Mouse (Mus musculus): ENCODE results near the gene Bend4.

The Bend4 gene

DNA sequence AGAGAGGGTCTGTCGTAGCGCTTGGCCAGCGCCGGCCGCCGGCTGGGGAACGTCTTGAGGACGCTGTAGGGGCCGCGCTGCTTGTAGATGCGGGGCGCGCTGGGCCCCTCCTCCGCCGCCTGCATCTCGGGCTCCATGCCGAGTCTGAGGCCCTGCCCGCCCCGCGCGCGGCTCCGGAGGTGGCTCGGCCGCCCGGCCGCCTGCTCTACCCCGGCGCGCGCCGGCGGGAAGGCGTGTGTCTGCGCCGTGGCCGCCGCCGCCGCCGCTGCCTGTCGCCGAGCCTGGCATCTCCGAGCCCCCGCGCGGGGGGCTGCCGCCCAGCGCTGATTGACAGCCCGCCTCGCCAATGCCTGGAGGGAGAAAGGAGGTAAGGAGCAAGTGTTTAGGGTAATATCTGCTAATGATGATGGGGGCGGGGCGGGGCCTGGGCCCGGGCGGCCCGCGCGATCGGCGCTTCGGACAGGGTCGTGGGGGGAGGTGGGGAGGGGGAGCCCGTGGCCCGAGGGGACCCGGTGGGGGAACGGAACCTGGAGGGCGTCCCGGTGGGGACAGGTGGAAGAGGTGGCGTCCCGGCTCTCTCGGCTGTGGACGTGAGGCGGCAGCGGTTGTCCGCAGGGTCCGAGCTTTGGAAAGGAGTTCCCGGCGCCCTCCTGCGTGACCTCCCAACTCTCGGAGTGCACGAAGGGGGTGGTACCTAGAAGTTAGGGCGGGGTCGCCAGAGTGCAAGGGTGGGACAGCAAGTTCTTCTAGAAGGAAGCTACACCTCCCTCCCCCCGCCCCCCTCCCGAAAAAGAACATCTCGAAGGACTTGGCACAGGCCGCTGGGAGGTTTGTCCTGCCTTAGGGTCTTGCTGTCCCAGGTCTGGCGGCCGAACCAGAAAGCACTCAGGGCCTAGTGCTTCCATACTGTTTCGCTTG is at the start of gene Bend4:
TSS of gene Bend4 (minus strand) at position 868 of the 918 bp plus-strand sequence.
- DNase-seq: peak; percentile 75

DNA sequence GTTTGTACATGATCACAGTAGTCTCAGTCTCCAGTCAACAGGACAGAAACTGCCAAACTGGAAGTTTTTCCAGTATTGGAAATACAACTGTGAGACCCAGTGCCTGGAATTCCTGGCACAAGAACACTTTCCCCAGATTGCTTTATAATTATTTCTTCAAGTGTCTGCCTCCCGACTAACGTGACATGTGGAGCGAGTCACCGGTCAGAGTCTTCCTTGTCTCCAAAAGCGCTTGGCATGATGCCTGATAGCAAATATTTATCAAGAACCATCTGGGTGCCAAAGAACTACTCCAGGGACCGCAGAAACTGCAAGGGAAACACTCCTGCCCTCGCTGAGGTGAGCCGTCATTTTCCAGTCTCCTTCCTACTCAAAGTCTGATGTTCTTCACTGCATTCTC is 45.6 kb upstream of the Bend4 start:
- no peak for DNase-seq

DNA sequence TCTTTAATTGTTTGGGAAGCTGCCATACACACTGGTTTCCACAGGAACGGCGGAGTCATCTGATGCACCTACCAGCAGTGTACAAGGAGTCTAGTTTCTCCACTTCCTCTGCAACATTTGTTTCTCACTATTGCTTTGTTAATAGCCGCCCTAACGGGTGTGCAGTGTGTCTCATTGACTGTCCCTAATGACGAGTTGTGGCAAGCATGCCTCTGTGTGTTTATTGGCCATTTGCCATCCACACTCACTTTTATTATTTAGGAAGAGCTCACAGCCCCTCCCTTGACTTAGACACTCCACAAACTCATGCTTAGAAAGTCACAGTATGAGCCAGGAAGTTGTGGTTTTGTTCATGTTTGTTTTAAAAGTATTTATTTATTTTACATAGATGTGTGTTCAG is 45.0 kb upstream of the Bend4 start:
- no peak for DNase-seq

DNA sequence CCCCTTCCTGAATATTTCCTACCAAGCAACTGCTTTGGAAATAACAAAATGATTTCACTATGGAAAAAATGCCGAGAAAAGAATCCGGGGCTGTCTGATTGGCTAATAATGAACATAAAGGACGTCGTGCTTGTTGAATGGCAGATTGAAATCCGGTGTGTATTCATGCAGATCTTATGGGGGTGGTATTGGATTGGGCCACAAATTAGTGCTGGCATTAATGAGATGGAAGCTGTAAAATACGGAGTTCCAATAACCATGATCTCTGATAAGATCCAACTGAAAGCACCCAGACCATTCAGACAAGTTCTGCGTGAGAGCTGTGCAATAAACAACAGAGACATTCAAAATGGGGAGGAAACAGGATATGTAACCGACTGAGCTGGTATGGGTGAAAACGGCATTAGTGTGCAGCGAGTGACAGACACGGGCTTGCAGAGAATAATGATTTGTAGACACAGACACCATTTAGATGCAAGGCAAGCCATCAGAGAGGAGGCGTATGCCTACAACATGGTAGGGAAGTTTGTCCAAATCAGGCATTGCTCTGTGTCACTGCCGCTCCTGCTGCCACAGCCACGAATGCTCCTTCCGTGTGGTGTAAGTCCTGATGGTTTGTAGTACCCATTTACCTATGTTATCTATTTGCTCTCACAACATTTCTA is 38.9 kb upstream of the Bend4 start:
- DNase-seq: no peak

DNA sequence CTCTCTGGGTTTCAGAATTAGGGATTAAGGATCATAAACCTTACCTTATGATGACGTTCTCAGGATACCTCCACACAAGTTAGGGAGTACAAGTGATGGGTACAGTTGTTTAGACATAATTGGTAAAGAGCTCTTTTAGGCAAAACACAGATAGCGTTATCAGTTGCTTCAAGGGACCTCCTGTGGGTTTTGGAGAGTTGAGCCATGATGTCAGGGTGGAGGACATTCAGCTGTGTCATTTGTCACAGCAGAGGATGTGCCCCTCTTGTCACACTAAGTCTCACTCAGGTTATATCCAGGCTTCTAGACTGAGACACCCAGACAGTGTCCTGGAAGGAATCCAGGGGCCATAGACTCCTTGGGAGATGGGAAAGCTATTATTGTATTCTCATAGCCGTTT is 36.8 kb upstream of the Bend4 start:
- no peak for DNase-seq

DNA sequence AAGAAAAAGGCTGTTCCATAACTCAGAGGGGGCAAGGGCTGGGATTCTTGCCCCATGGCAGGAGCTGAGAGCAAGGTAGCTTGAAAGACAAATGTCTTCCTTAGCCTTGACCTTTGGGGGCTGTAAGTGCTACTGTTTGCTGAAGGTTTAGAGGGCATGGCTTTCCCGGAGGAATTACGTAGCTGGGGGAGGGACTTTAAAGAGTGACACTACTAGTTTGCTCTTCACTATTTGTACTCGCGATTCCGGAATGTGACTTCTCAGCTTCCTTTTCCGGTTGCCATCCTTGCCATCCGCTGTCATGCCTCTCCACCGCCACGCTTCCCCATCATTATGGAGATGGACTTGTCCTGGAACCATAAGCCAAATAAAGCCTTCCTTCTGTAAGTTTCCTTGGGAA is 35.5 kb upstream of the Bend4 start:
- no peak for DNase-seq

DNA sequence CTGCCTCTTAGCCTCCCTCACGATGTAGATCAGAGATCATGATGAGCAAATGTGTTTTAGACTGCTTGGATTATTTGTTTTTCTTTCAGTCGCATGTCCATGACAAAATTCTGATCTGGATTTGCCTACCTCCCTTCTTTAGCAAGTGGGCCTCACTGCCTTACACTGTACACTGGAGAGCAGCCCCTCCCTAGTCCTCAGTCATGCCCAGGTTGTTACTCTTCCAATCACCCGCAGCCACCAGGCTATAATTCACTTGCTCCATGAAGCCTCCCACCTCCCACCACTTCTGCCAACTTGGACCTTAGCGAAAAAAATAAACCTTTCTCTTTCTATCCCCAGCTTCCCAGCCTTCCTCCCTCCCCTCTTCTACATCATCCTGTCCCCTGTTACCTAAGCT is 34.2 kb upstream of the Bend4 start:
- DNase-seq: no peak

DNA sequence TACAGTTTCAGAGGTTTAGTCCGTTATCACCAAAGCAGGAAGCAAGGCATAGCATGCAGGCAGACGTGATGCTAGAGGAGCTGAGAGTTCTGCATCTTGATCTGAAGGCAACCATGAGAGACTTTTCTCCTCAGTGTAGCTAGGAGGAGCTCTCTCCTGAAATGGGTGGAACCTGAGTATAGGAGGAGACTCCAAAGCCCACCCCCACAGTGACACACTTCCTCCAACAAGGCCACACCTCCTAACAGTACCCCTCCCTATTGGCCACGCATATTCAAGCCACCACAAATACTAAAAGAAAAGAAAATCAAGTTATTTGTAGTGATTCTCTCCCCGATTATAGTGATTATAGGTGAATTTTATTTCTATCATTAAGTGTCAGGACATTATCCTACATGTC is 28.7 kb upstream of the Bend4 start:
- DNase-seq: no peak

DNA sequence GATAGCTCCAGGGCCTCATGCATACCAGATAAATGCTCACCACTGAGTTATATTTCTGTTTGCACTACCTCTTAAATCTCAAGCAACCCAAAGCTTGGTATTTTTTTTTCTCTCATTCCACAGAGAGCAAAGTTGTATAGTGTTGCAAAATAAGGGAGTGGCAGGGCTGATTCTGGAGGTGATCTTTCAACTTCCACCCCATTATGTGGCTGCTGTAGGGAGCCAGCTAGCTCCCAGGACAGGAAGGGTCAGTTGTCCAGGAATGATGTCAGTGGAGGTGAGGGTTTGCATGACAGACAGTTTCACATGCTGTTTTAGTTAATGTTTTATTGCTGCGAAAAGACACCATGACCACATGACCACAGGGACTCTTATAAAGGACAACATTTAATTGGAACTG is 26.2 kb upstream of the Bend4 start:
- DNase-seq: no peak

DNA sequence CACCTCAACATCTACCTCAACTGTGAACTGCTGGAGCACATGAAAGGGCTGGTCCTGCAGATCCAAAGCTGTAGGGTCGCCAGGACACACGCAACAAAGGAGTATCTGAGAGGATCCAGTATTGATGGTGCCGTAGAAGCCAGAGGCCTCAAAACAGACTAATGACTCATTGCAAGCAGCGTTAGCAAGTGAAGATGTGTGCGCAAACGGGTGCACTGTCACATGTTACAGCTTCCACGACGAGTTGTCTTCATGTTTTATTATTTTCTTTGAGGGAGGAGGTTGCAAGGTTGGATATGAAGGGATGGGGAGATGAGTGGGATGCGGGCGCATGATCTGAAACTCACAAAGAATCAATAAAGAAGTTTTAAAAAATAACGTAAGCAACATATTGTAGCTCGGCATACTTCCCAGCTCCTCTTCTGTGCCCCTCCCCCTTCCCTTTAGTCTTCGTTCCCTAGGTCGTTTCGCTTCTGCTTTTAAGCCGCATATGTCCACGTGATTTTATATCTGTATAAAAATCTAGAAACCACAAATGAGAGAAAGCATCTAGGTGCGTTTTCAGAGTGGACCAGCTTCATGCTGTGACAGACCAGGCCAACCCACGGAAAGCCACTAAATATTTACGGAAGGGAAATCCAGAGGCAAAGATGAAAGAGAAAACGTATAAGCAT is 22.0 kb upstream of the Bend4 start:
- DNase-seq: no peak

DNA sequence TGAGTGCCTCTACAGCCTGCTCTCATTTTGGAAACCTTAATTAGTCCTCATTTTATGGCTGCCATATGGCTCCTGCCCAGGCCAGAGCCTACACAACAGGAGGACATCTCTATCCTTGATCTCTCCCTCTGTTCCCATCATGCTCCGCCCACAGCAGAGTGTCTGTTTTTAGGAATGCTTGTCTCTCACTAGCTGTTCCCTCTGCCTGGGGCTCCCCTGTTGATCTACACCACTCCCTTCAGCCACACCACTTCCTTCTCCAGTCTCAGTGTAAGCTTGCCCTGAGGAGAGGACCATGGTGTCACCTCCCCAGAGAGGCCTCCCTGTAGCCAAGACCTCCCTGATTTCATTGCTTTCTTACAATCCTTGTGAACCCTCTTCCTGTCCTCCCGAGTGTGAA is 18.4 kb upstream of the Bend4 start:
- no peak for DNase-seq

DNA sequence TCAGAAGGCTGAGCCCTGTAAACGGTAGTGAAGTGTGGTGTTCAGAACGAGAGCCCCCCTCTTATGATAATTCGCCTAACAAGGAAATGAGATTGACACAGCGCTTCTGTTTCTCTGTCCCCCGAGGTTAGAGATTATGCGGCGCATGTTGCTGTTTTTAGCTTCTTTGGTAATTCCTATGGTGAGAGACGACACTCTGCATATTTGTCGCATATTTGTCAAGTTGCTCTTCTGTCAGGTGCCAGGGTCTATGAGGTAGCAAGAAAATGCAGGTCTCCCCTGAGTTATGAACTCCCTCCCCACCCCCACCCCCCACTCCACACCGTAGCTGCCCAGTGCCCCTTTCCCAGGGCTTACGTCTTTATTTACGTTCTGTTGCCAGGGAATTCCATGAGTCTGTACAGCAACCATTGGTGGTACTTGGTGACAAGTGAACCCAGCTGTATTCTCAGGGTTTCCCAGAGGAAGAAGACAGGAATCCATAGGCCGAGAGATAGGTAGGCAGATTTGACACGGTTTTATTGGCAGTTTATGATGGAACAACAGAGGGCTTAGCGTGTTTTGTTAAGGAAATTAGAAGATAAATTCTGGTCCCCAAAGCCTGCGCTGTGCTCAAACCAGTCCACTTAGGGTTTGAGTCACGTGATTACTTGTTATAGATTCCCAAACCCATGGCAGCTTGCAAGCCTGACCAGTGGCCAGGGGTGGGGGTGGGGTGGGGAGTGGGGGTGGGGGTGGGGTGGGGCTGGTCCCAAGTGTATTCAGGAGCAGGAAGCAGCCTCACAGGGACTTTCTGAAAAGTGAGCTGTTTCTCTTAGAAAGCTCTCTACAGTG is 16.3 kb upstream of the Bend4 start:
- no peak for DNase-seq

DNA sequence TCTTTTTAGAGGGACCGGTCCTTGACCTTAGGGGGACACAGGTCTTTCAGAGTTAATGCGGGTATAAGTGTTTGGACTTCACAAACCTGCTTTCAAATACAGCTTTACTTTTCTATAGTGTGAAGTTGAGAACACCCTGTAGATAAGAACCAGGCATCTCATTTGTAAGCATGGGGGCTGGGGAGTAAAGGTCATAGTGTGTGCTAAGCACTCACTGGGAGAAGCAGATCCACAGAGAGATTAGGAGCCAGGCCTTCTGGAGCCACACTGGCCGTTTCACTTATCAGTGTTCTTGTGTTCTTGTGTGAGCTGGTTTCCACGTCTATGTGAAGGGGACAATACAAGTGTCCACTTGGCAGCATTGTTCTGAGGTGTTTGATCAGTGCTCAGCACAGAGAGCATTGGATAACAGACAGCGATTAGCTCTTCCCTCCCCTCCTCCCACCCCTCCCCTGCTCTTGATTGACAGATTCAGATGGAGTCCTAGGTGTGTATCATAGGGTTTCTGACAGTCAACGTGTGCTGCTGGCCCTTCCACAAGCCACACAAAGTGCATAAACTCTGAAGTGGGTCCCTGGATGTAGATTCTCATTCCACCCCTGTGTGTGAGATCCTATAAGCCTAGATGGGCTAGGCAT is 14.8 kb upstream of the Bend4 start:
- DNase-seq: no peak

DNA sequence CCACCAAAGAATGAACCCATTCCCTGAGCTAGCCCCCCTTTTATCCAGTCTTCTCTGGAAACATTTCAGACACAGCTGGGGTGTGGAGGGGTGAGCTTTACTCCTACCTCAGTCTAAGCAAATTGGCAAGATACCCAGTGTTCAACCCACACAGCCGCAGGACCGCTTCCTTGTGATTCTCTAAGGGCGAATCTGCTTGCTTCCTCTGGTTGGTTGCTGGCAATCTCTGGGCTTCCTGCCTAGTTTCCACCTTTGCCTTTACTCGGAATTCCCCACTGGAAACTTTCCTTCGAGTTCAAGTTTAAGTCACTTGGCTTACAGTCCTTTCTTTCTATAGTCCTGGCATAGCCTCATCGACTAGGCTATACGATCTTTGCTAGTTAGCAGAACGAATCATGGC is 12.5 kb upstream of the Bend4 start:
- no peak for DNase-seq

DNA sequence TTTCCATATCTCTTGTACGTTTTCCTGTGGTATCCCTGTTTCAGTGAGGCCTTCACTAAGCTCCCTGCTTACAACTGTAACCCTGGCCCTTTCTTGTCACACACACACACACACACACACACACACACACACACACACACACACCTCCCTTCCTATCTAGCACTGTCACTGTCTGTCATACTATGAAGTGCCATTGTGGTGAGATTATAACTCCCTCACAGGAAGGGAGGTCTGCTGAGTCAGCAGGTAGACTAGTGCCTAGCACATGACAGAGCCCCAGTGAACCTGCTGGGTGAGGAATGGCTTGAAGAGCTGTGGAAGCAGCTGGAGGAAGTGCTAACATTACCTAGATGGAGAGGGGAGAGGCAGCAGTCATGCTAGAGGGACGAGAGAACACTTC is 9.3 kb upstream of the Bend4 start:
- DNase-seq: no peak

DNA sequence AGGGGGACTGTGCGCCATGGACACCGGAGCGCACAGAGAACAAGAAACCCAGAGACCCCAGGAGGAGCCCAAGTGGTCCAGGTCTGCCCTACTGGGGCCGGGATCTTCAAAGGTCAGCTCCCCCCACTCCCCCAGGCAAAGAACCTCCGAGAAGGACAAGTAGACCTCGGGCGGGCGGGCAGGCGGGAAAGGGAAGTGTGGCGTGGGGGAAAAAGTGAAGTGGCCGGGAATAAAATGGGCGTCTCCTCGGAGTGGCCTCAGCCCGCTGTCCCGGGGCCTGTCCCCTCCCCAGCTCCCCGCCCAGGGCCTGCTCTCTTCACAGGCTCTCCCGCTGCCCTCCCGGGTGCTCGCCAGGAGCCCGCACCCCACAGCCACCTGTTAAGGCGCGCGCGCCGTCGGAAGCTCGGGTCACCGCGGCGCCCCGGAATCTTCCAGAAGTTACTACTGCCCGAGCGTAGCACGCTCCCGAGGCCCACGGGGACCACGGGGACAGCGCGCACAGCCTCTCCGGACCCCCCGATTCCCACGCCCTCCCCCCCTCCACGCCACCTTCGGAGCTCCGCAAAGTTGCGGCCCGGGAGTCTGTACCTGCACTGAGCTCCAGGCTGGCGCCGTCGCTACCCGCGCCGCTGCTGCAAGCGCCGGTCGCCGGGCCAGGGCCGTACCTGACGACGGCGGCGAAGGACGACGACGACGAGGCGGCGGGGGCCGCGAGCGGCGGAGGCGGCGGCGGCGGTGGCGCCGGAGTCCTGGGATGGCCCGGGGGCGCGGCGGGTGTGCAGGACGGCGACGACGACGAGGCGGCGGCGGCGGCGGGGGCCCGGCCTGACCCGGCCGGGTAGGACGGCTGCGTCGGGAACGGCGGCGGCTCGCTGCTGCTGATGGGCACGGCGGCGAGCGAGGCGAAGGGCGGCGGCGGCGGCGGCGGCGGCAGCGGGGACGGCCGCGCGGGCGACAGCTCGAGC is 1.4 kb downstream of the Bend4 start:
- no peak for DNase-seq

DNA sequence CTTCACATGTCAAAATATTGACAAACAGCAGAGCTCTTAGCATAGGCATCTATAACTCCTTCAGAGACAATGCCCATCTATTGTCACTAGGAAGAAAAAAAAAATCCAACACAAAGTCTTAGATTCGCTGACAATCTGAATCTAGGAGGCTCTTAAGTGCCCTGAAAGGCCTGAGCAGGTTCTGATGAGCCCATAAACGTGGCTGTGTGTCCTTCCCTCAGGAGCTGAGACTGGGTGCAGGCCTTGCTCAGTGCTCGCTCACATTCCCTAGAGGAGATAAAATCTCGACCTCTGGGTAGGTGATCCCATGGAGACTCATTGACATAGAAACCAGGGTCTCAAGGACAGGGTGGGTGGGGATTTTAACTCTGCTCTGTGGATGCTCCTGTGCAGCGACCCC is 2.1 kb downstream of the Bend4 start:
- no peak for DNase-seq

DNA sequence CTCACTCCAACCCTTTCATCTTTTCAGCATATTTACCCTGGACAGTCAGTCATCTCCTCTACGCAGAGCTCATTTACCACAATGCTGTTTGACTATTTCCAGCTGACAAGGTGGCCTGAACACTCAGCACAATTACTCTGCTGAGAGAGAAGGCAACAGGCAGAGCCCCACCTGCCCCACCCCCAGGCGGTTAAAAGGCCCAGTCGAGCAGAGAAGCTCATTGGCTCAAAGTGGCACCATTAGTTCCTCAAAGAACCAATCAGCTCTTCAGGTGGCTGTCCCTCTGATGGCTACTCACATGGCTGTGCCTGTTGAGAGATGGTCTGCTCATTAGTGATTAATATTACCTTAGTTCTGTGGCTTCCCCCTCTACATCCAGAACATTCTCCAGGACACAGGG is 3.5 kb downstream of the Bend4 start:
- DNase-seq: no peak

DNA sequence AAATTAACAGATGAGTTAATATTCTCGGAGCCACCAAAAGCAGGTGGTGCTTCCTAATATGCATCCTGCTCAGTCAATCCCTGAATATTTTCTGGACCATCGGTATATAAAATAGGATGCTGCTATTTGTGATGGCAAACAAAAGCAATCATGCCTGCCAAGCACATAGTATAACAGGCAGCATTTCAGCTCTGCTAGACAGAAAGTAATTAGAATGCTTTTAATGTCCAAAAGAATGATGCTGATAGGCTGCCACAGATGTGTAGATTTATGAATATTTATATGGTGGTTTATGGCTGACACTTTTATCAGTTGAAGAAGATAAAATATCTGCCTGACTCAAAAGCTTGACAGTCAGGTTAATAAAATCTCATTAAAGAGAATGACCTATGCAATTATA is 4.1 kb downstream of the Bend4 start:
- no peak for DNase-seq

DNA sequence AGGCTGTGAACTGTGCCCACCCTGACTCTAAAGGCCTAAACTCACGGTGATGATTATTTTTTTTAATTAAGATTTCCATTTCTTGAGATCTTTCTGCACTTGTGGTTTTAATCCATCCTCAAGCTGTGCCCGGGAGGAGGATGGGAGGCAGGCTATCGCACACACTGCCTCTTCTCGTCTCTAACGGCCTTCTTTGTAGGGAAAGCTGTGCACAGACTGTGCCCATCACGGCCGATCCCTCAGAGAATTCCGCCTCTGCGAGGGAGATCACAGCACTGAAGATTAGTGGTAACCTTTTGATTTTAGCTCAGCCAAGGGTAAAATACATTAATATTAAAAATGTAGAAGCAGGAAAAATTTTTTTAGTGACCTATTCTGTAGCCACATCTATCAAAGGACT is 4.8 kb downstream of the Bend4 start:
- no peak for DNase-seq

DNA sequence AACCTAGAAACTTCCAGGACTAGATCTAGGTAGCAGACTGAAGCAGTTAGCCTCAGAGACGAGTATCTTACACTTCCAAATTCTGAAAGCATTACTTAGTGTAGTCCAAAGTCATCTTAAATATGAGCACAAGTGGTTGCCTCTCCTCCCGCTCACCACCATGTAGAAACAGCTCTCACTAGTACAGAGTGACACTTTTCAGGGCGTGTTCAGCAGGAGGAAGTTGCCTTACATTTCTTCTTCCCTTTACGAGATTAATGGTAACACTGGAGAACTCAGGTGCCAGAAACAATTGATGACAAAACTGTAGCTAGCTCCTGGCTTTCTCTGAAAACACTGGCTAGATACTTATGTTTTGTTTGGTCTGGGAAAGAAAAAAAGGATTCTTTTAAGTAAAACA is 8.7 kb downstream of the Bend4 start:
- no peak for DNase-seq

Measured in right cerebral cortex, postnatal 25 days (tissue).